Mouse (Mus musculus): ENCODE data around the gene Vmn1r235.
"Not testable (repeated sequence)": the region's sequence is repeated elsewhere in the genome, so short reads cannot be mapped to it uniquely, and the experiment has no call there.

The Vmn1r235 gene

DNA sequence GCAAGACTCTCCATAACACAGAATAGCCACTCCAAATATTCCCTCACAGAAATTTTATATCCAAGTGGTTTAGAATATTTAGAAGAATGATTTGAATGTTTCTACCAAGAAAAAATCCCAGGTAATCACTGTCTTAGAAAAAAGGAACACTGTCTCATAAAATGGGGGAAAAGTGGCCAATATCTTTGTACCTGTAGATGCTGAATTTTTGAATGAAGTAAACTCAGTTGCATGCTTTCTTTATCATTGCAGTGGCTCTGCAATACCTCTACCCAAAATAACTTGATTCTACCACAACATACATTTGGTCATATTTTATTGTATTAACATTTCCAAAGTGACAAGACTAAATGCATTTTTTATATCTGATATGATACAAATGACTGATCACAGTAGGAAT, at the start of gene Vmn1r235:
Gene Vmn1r235, plus strand, starts transcription at position 301 of the 400 bp plus-strand sequence.
- no peak for DNase-seq (ENCODE audit: low spot score in 2 of 2)

DNA sequence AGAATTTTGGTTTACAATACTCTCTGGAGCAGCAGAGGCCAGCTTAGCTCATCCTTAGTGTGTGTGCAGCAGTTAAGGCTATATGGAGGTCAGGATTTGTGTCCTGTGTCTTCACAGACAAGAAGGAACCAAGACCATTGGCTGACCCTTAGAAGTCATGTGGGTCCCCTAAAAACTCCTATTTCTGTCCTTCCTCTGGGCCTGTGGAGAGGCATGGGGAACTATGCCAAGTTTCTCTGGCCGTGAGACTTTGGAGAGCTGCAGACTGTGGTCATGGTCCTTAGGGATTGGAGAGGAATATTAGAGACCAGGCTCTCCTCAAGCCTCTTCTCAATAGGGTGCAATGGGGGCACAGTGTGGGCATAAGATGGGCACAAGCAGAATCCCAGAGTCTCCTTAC, 45.1 kb upstream of the Vmn1r235 start:
- not testable (repeated sequence) for DNase-seq (ENCODE audit: low spot score in 2 of 2)

DNA sequence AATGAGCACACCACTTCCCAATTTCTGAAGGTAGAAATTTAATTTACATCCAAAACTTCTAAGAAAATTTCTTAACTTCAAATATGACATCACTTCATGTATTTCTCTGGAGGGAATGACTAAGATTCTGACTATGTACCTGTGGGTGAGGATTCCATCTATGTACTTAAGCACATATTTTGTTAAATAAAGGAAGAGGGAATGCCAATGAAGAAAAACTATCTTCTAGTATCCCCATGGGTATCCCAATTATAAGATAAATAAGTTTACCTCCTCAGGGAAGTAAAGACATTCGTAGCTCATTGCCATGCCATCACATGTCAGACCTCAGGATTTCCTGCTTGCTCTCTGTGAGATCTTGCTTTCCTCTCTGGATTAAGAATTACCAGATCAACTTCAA, 30.4 kb upstream of the Vmn1r235 start, which contains the start of gene Vmn1r234:
Gene Vmn1r234, plus strand, starts transcription at position 301 of the 400 bp plus-strand sequence.
- no peak for DNase-seq (ENCODE audit: low spot score in 2 of 2)

DNA sequence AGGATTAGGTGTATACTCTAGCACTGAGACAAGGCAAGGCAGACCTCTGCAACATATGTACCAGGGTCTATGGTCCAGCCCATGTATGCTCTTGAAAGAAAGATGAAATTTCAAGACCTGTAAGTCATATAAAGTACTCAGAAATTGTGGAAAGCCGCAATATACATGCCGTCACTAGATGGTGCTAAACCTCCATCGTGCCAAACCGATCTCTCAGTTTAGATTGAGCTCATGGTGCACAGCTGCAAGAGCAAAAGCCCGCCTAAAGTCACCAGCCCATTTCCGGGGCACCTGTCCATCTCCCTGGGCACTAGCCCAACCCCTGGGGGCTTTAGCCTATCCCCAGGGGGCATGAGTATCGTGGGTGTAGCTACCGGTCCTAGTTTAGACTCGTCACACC, 24.6 kb upstream of the Vmn1r235 start:
- peak; percentile 31 to 65 for DNase-seq (ENCODE audit: low spot score in 2 of 2)

DNA sequence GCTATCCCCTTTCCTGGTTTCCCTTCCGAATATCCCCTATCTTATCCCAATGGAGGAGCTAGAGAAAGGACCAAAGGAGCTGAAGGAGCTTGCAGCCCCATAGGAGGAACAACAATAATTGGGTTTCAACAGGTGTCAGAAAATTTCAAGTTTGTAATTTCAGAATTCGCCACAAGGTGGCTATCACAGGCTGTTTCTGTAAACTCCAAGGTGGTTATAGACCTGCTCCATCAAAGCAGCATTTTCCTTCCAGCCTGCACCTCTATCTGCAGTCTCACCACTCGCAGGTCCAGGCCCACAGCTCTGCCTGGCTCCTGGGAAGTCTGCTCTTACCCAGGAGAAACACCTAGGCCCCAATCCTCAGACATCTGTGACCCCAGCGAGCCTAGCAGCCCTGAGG, 15.9 kb downstream of the Vmn1r235 start:
- DNase-seq (ENCODE audit: low spot score in 2 of 2): peak; percentile 16 to 61

DNA sequence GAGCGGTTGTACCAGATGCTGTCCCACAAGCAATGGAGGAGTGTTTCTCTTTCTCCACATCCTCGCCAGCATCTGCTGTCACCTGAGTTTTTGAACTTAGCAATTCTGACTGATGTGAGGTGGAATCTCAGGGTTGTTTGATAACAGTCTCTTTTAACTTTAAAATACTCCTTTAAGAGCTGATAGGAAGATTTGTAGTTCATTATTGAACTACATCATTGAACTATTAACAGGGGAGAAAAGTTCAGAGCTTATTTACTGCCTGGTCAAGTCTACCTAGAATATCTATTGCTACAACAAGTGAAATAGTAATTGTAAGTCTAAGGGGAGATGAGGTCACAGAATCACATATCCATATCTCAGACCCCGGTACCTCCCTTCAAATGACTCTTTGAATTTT, 26.4 kb downstream of the Vmn1r235 start, which contains the start of gene Vmn1r236:
Gene Vmn1r236, plus strand, starts transcription at position 301 of the 400 bp plus-strand sequence.
- DNase-seq (ENCODE audit: low spot score in 2 of 2): no peak

DNA sequence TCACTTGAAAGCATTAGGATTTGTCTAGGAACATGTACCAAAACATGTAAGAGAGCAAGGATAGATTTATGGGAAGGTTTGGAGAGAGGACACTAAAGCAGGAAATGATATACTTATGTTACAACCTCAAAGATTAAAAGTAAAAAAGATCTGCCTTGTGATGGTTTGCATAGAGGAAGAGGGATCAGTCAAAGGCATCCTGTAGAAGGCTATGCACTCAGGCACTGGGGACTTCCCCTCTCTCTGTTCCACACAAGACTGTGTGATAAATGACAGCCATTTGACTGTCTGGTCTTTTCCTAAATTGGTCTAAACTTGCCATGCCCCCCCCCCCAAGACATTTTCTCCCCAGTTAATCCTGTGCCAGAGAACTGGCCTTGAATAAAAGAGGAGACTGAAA, 28.2 kb downstream of the Vmn1r235 start:
- DNase-seq (ENCODE audit: low spot score in 2 of 2): no peak

DNA sequence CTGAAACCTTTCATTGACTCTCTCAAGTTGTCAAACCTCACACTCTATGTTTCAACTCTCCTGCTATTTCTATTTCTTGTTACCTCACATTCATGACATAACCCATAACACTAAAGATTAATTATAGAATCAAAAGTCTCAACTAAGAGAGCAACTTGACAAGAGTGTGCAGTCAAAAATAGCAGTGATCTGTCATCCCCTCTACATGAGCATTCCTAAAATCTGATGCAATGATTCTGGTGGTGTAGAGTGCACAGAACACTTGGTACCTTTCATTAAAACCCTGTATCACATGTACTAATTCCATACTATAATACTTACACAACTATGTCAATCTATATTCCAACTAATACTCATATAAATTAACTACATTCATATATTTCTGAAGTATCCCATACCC, 33.5 kb downstream of the Vmn1r235 start:
- DNase-seq (ENCODE audit: low spot score in 2 of 2): no peak

DNA sequence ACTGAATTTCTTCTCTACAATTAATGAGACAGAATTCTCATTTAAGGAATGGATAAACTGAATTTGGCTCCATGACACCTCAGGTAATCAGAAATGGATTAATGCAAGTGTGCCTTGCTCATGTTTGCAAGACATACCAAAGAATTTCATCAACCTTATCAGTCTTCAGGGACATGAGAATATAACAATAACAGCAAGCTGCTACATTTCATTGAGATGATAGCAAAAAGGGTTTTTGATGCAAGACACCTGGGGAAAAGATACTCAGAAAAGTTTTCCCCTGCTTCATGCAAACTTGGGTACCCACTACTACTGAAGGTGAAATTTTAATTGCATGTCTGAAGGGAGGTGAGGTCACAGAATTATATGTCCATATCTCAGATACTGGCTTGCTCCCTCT, 55.4 kb downstream of the Vmn1r235 start, which contains the start of gene Vmn1r237:
Gene Vmn1r237, plus strand, starts transcription at position 301 of the 400 bp plus-strand sequence.
- DNase-seq (ENCODE audit: low spot score in 2 of 2): no peak

Measured in spleen, postnatal 4 days (tissue).